Mouse (Mus musculus) lung, adult 2 months (tissue): ENCODE measurements around the gene Tbc1d23.

ENCODE experiments used
- CTCF ChIP-seq: fragments of 200-500 bp; IDR thresholded peaks from 2 replicates; pipeline ENCODE4 v1.5.1; 2011; ENCODE audit warnings: mild to moderate bottlenecking, low read length, control low read depth; ENCODE audit not compliant: insufficient read depth
- POLR2A ChIP-seq: fragments of 200-500 bp; IDR thresholded peaks from 2 replicates; pipeline ENCODE4 v1.6.1; 2011; ENCODE audit warnings: low read depth, mild to moderate bottlenecking, control low read depth, low read length, borderline replicate concordance; ENCODE audit errors: extremely low read depth

- TF ChIP-seq CTCF (no peak), POLR2A (no peak)
Measured at GRCm38 (mm10) chr16:57250991-57251390, 19.7 kb upstream of the Tbc1d23 start.
